Mouse (Mus musculus): ENCODE data around the gene Exosc8.
"Not testable (repeated sequence)": the region's sequence is repeated elsewhere in the genome, so short reads cannot be mapped to it uniquely, and the experiment has no call there.

The Exosc8 gene

DNA sequence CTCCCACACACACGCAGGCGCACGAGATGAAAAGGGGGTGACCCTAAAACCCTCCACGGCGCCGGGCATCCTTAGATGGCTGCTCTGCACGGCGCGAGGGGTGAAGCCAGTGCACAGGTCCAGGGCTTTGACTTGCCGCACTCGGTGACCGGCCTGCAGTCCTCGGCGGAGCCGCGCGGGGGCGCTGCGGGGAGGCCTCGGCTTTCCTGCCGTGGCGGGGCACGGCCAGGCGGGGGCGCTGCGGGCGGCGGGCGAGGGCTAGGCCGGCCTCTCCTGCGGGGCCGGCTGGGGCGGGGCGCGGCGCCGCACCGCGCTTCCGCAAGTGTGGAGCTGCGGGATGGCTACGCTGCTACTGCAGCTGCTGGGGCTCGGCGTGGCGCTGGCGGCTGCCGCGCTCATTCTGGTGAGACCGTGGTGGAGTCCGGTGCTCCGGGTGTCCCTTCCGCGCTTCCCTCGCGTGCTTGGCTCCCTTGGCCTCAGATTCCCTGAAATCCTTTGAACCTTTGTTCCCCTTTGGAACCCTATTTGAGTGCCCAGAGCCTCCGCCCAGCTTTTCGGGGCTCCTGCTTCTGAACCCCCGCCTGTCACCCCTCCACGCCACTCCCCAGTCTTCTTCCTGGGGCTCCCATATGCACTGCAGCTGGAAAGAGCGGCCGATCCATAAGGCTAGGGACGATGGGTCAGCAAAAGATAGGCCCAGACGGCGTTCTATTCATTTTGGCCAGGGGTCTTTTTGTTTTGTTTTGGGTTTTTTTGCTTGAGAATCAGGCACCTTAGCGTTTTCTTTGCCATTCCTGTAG is at the start of gene Exosc8, which contains the start of gene Alg5:
Exosc8 (minus strand) TSS at position 147 of the 800 bp plus-strand sequence.
Alg5 (plus strand) TSS at position 293 of the 800 bp plus-strand sequence.
- peak; percentile 87 for DNase-seq

DNA sequence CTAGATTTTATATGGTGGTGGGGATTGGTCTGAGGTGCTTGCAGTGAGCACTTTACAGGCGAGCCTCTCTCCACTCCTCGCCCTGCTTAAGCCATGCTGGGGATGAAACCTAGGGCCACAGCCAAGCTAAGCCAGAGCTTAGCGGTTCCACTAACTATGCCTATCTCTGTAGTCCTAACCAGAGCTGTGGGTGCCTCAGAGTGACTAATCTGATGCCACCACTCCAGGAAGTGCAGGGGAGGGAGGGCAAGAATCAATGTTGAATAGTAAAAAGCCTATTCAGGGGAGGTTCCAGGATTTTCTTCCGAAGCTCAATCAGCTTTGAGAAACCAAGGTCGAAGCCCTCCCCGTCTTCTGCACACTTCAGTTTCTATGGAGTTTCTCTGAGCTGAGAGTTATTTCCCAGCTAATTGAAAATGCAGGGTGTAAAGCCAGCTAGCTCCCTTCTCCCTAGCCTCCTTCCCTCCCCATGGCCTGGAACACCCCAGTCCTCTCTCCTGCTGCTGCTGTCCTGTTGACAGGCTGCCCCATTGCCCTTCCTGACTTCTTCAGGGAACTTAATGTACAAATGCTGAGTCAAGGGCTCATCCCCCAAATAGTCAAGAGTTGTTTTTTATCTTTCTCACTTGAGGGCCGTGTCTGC is 40.9 kb upstream of the Exosc8 start:
- DNase-seq = no peak

DNA sequence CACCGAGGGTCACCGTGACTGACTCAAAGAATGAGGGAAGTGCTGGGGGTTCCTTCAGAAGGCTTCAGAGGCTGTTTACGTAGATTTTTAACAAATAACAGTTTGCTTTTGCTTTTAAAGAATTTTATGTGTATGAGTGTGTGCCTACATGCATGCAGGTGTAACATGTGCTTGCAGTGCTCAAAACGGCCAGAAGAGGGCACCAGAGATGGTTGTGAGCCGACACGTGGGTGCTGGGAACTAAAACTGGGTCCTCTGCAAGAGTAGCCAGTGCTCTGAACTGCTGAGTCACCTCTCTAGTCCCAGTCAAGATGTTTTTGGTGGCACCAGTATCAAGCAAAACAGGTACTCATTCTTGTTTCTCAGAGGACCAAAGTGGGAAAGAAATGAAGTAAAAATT is 38.4 kb upstream of the Exosc8 start:
- DNase-seq = no peak

DNA sequence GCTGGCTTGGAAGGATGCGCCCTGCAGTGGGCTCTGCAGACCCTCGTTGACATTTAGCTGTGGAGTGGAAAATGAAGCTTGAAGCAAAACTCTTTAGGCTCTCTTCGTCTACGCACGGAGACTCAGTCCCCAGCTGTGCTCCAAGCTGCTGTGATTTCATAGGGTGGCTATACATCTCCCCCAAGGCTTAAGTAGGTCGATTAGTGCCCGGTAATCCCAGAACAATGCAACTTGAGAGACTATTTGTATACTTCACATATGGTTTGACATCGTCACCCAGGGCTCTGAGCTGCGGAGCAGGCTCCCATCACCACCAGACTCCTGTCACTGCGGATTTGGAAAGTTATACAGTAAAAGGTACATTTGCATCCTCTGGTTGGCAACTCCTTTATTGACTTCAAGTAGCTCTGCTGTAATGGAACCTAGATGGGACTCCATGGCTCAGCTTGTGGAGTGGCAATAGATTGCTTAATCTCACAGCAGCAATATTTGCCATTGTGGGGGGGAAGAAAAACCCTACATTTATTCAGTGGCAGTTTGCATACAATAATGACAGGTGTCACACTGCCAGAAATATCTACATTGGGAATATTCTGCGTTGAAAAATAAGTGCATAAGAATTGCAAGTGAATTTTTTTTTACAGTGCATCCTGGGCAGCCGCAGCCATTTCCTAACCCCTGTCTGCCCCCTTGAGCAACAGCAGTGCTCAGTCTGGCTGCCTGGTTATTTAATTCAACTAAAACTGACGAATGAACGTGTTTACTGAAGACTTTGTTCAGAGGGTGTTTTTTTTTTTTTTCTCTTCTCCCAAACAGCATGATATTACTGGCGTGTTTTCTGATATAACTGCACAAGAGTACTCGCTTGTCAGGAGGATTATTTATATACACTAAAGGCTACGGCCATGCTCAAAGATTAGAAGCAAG is 34.4 kb upstream of the Exosc8 start:
- DNase-seq = no peak

DNA sequence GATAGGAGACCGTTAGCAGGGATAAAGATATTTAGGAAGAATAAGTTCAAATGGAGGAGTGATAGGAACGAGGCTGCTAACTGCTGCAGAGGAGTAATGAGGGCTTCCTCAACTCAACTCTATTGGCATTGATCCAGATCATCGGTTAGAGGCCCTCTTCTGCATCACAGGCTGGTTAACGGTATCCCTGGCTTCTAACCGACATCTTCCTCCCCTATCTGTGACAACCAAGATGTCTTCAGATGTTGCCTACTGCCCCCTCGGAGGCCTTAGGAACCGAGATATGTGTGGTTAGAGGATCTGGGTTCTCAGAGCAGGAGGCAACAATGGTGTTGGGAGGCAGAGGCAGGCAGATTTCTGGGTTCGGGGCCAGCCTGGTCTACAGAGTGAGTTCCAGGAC is 33.4 kb upstream of the Exosc8 start:
- no peak for DNase-seq

DNA sequence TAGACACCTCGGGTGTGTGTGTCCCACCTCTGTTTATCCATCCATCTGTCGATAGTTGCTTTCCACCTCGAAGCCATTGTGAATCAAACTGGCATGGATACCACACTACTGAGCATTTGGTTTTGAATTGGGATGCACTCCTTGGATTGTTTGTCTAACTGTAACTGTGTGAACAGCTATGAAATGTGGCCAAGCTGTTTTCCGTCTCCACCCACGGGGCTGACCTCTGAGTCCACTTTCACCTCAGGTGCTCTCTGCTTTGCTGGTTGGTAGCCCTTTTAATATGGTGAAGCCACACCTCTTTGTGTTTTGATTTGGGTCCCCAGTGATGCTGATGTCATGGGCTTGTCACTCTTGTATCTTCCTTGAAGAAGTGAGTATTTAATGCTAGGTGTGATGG is 31.6 kb upstream of the Exosc8 start:
- no peak for DNase-seq

DNA sequence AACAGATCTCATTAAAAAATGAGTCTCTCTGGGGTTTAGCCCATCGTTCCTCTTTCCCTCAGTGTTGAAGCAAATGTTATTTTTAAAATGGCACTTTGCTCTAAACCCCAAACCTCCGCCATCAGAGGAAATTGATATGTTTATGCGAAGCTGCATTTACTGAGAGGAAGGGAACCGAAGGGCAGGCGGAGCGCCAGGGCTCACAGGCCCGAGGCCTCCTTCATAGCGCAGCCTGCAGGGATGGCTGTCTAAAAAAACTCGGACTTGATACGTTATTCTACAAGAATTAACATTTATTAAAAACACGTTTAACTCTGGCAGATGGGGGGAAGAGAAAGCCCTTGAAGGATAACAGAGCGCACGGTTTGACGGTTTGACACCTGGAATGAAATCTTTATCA is 30.8 kb upstream of the Exosc8 start:
- DNase-seq = no peak

DNA sequence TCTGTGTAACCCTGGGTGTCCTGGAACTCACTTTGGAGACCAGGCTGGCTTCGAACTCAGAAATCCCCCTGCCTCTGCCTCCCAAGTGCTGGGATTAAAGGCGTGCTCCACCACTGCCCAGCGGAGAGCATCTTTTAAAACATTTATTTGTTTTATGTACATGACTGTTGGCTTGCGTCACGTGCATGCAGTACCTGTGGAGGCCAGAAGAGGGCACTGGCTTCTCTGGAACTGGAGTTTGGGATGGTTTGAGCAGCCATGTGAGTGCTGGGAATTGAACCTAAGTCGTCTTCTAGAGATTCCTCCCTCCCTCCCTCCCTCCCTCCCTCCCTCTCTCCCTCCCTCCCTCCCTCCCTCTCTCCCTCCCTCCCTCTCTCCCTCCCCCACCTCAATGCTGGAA is 30.3 kb upstream of the Exosc8 start:
- DNase-seq = not testable (repeated sequence)

DNA sequence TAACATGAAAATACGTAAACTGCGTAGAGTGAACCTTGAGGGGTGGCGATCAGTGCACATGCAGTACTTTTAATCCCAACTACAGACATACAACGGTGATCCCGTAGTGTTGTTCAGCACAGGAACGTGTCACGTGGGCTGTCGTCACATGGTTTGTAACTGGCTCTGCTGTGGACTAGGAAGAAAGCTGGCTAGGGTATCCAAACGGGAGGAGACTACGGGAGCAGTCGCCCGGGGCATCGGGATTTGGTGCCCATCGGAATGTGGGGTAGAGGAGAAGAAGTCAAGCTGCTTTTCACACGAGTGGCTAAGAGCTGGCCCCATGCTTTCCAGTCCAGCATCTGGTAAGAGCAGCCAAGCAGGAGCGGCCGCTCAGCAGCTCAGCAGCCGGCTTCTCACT is 29.2 kb upstream of the Exosc8 start:
- peak; percentile 23 for DNase-seq

DNA sequence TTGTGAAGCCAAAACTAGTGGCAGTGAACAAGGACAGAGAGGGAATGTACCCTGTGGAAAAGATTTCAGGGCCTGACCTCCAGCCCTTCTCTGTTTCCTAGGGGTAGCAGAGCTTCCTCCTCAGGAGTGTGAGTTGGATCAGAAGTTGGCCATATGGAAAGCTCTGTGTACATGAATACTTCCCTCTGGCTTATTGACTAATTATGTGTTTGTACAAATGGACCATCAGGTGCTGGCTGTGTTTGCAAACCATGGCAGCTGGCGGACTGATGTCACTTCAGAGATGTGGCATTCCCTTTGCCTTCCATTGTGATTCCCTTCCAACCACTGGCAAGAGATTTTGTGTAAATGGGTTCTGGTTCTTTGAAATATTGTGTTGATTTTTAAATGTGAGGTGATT is 26.1 kb upstream of the Exosc8 start:
- no peak for DNase-seq

DNA sequence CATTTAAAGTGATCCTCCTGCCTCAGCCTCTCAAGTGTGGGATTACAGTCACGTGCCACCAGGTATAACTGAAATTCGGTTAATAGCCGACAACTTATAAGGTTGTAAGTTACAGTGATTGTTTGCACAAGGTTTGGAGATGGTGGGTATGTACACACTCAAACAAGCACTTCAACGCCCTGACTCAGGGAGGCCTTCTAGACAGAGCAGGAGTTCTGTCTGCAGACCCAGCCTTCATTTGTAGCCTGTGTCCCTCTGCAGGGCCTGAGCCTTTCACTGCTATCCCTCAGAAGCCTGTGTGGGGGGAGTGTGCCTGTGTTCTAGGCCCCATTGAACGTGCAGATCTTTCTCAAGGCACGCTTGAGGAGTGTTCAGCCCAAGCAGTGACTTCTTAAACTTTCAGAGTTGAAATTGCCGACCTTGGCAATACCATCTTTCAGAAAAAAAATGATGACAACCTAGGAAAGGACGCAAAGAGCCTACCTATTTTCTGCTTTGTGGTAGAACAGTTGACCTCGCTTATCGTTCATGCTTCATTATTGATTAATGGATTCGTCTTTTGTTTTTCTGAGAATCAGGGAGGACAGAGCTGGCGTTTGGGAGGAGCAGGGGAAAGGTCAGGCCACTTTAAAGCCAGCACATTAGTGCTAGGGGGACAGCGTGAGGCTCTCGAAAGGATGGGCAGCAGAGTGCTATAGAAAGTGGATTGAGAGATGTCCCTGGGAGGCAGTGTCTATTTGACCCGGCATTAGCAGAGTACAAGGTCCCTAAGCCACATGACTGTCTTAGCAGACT is 25.3 kb upstream of the Exosc8 start:
- DNase-seq = no peak

DNA sequence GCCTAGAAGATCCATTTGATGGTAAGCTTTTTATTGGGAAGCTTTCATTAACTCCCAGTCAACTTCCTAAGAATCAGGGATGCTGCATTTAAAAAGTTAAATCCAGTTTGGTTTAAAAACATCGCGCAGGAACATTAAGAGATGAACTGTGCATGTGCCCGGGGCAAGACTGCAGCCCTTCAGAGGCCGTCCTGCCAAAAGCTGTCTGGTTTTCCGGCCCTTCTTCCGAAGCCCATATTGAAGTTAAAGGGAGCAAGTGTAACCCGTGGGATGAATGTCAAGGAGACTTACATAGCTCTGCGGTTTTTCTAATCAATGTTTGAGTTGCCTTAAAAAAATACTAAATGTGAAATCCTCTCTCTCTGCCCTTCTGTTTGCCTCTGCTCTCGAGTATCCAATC is 24.0 kb upstream of the Exosc8 start:
- DNase-seq = no peak

DNA sequence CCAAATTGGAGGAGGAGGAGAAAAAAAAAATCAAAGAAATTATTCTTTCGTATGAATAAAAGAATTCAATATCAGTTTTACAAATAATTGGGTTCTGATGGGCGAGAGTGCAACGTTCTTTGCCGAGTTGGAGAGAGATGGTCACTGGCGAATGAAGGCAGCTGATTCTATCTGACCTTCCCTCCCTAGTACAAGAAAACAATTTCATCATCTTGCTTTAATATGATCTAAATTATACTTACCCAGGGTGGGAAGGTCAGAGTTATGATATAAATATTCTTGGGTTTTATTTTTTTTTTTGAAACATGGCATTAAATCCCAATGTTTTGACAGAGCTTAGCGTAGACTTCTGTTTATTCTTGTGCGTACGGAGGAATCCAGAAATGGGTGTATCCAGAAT is 22.3 kb upstream of the Exosc8 start:
- no peak for DNase-seq

DNA sequence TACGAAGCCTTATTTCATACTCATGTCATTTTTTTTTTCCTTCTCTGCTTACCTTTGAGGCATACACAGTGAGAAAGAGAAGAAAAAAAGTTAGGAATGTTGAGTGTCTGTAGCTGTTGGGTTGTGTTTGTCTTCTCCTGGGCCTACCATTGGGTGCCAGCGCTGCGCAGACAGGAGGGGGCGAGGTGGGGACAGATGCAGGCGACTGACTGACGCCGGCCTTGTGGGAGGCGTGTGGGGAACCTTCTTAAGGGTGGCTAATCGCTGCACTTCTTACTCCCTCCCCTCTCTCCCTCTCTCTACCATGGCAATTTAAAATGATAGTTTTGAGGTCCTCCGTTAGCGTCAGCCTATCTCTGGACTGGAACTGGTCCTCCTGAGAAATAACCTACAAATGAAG is 20.9 kb upstream of the Exosc8 start:
- peak; percentile 40 for DNase-seq

DNA sequence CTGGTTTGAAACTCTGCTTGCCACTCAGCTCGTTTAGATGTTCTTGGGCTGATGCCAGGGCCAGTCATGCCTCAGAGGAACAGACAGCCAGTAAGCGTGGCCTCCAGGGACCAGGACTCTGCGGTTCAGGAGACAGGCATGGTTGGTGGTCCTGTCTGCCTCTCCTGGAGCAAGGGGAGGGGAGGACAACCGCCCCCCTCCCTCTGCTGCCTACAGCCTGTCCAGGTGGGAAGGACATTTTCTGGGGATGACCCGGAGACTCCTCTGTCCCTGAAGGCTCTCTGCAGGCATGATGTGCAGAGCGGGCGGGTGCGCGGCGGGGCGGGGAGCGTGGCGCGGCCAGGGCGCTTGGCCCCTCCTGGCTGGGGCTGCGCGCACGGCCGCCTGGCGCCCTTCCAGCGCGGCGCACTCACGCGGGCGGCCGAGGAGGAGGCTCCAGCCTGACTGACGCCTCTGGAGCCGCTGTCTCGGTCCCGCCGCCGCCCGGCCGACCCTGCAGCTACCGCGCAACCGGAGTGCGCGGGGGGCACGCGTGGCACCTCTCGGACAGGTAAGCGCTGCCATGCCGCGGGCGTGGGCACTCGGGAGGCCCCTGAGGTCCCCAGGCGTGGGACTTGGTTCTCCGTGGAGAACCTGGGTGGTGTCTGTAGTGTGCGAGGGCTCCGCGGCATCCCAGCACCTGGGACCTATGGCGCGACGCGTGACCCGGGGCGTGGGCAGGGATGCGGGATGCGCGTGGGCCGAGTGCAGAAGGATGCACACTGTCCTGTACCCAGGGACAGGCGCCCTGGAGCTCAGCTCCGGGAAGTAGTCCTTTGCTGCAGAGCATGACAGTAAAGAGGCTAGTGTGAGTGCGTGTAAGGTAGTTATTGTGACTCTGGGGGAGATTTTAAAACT is 20.2 kb upstream of the Exosc8 start, which contains the start of gene Smad9:
Smad9 (plus strand) TSS at position 438 of the 897 bp plus-strand sequence.
- peak; percentile 65 for DNase-seq

DNA sequence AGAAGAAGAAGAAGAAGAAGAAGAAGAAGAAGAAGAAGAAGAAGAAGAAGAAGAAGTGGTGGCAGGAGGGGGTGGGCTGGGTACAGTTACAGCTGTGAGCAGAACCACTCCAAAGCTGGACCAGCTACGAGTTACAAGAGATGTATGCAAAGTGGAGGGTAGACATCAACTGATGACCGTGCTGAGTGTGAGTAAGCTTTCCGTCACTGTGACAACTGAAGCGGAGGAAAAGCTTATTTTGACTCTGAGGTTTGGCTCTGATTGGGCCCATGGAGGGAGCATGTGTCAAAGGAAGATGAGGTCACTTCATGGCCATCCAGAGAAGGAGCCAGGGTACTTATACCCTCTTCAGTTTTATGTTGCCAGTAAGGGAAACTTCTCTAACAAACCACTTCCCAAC is 18.2 kb upstream of the Exosc8 start:
- DNase-seq = no peak

DNA sequence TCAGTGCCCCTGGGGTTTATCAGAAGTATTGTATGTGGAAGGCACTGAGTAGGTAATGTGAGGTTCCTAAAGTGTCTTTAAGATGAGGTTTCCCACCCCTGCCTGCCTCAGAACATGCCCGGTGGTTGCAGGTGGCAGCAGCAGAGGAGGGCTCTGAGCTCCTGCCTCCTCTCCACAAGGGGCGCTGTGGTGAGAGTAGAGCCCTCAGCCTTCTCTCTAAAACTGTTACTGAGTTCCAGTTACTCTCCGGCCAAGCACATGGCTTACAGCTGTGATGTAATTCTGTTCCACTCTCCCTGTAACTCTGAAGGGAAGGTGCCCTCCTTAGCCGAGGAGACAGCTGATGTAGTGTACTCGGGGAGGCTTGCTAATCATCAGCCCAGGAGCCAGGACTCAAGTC is 10.6 kb upstream of the Exosc8 start:
- peak; percentile 44 for DNase-seq

DNA sequence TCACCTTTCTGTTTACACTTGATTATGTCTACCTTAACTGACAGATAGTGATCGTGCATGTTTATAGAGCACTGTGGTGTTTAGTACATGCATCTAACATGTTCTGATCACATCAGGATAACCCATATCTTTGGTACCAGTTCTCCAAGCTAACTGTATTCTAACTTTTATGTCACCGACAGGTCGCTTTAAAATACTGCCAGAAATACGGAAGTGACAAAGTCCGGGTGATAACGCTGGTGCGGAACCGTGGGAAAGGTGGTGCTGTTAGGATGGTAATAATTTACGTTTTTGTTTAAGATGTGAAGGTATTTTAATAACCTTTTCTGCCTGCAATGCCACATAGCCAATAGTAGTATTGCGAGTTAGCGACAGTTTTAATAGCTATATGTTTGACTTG is 6.8 kb upstream of the Exosc8 start:
- DNase-seq = no peak

DNA sequence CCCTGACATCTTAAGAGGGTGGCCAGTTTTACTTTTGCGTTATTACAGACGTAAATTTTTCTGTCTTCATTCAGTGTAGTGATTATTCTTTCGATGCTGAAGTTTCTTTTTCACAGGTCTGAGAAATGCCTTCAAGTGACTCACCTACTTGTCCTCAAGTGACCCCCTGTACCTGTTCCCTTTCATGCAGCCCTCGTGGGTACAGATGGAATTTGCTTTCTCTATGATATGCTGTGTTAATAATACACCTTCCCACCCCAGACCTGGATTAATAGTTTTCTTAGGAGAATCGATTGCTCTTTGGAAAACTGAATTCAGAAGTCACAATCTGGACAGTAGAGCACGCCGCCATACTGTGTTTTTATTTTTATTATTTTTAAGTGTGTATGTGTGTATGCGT is 2.1 kb upstream of the Exosc8 start:
- DNase-seq = no peak

DNA sequence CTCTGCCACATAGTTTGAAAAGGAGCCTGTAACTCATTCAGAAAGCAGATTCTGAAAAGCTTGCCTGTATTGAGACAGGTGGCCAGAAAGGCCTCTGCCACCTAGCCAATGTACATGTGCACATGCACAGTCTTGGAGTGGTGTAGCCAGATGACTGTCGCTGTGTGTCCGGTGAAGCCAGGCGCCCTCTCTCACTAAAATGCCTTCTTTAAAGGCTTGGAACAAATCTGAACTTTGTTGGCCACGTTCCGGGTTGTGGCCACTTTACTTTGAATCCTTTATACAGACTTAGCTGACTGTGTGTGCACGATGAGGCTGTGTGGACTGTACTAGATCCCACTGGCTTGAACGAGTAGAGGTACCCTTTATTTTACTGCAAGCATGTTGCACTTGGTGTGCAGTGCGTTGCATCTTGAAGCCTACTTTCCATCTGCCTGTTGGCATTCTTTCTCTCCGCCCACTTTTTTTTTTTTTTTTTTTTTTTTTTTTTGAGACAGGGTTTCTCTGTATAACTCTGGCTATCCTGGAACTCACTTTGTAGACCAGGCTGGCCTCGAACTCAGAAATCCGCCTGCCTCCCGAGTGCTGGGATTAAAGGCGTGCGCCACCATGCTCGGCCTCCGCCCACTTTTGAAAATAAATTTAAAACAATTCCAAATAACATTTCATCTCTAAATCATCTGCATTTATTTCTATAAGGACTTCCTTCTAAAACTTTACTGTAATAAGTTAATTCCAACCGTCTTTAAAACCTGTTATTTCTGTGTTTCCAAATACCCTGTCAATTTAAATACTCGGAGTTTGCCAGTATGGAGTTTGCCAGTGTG is 1.1 kb upstream of the Exosc8 start:
- peak; percentile 16 for DNase-seq

Measured in right cerebral cortex, postnatal 14 days (tissue).